Mouse (Mus musculus): ENCODE measurements around the gene Gcn1l1.

- TF ChIP-seq GATA1 (IDR thresholded peaks at IDR 0.05; ENCODE audit: low read length) (no peak), TAL1 (IDR thresholded peaks at IDR 0.05; ENCODE audit: low read length) (no peak)
Measured at GRCm38 (mm10) chr5:115619690-115620089, 54.6 kb downstream of the Gcn1l1 start.

Data from erythroblast, embryonic 14.5 days (primary cell).